Mouse (Mus musculus): ENCODE results near the gene Rpl9-ps1.

GRCm38 (mm10) chr11:83606396-83606795, 39.0 kb downstream of the Rpl9-ps1 start:
- TF ChIP-seq CTCF (IDR thresholded peaks at IDR 0.05) = no peak
- no peak for TF ChIP-seq POLR2A (IDR thresholded peaks at IDR 0.05; ENCODE audit: insufficient read depth, low read depth, low read length)
- no peak for TF ChIP-seq EP300 (IDR thresholded peaks at IDR 0.05; ENCODE audit: insufficient read depth, low read depth, low read length)

Measured in heart, adult 2 months (tissue).